Mouse (Mus musculus): ENCODE data around the gene Hspa12a.

Gene Hspa12a

GRCm38 (mm10) chr19:58751504-58751903 is 191.9 kb downstream of the Hspa12a start:
- no peak for DNase-seq (ENCODE audit: low spot score)

- DNase-seq (ENCODE audit: low spot score) = peak; percentile 17
Measured at GRCm38 (mm10) chr19:58750822-58751221, 192.6 kb downstream of the Hspa12a start.

GRCm38 (mm10) chr19:58747498-58748000 is 195.9 kb downstream of the Hspa12a start:
- no peak for DNase-seq (ENCODE audit: low spot score)
